Mouse (Mus musculus) neural tube, embryonic 10.5 days (tissue): ENCODE measurements at regions not wholly inside any gene's neighbourhood (a gene's known extent, or its start where the extent isn't known, plus 50 kb on each side); places are given as distances from the start of the nearest gene placed in this dataset.

Experiments
- DNase-seq: peaks from one replicate; pipeline ENCODE4 v3.0.0-alpha.2; 2017; ENCODE audit warnings: low spot score; ENCODE audit errors: extremely low spot score

GRCm38 (mm10) chr16:95057596-95057995 is 60.1 kb upstream of the Kcnj6 start:
- no peak for DNase-seq

DNA sequence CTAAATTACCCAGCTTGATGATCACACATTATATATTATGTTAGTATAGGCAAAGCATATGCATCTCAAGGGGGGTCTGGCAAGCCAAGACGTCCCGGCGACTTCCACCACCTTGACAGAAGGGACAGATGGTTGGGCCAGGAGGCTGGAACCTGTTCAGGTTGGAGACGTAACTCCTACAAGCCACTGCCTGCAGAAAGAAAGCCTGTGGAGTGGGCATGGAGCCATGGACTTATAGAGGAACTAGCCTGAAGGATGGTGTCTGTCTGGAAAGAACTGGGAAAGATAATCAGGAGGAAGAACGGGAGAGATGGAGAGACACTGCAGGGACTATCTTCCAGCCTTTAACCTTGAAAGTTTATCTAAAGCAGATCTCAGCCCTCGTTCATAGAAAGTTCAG is 66.9 kb upstream of the Kcnj6 start:
- DNase-seq = no peak

- no peak for DNase-seq
These were observed 69.2 kb upstream of the Kcnj6 start for GRCm38 (mm10) chr16:95066687-95067086.

GRCm38 (mm10) chr16:95092471-95093221 is 95.1 kb upstream of the Kcnj6 start:
- DNase-seq = no peak

GRCm38 (mm10) chr16:95093753-95094152 is 96.3 kb upstream of the Kcnj6 start:
- peak; percentile 67 for DNase-seq

DNA sequence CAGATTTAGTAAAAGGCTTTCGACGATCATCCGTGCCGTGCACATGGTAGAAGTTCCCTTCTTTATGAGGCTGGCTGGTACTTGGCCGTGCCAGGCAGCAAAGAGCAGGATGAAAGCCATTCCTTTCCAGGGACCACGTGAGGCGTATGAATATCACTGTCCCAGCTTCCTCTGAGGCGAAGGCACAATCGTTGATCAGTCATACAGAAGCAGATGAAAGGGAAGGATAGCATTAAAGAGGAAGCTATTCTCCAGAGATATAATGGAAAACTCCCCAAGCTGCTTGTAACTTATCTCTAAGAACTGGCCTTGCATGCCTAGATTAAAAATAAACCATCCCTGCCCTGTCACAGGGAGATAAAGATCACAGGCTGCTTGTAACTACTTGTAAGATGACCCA is 103.5 kb upstream of the Kcnj6 start:
- DNase-seq = no peak

GRCm38 (mm10) chr16:95117531-95117930 is 120.0 kb upstream of the Kcnj6 start:
- no peak for DNase-seq

- DNase-seq = no peak
These were observed 121.8 kb upstream of the Kcnj6 start for GRCm38 (mm10) chr16:95119293-95119692.

DNA sequence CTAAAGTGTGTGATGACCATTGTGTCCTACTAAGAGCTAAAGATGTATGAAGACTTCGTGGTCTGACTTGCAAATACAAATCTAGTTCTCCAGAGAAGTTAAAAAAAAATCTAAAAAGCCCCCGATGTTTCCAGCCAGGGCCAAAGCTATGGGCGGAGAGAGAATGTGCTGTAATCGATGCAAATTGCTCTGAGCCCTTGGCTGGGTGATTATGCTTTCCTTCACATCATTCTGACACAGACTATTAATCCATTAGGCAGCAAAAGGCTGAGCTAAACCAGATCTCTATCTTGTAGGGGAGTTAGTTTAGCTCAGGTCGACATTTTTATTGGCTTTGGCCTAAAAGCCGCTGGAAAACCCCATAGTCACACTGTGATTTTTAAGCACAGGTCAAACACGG is 124.5 kb upstream of the Kcnj6 start:
- DNase-seq = no peak

GRCm38 (mm10) chr16:95127616-95128015 is 129.7 kb upstream of the Kcnj15 start:
- no peak for DNase-seq

GRCm38 (mm10) chr16:95131815-95132214 is 125.5 kb upstream of the Kcnj15 start:
- no peak for DNase-seq

DNA sequence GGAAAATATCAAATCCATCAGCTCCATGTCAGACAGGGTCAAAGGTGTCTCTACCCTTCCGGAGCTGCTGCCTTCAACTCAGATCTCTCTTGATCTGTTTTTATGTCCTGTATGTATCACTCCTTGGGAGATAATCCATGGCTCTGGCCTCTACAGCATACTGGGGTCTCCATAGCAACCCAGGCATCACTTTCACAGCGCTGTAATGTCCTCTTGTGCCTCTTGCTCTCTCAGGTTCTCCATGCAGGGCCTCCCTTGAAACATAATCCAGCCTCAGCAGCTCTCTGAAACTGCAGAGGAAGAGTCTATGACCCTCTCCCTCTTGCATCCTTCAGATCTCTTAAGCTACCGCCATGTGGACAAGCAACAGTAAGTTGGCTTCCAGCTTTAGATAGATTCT is 118.5 kb upstream of the Kcnj15 start:
- DNase-seq = no peak

DNA sequence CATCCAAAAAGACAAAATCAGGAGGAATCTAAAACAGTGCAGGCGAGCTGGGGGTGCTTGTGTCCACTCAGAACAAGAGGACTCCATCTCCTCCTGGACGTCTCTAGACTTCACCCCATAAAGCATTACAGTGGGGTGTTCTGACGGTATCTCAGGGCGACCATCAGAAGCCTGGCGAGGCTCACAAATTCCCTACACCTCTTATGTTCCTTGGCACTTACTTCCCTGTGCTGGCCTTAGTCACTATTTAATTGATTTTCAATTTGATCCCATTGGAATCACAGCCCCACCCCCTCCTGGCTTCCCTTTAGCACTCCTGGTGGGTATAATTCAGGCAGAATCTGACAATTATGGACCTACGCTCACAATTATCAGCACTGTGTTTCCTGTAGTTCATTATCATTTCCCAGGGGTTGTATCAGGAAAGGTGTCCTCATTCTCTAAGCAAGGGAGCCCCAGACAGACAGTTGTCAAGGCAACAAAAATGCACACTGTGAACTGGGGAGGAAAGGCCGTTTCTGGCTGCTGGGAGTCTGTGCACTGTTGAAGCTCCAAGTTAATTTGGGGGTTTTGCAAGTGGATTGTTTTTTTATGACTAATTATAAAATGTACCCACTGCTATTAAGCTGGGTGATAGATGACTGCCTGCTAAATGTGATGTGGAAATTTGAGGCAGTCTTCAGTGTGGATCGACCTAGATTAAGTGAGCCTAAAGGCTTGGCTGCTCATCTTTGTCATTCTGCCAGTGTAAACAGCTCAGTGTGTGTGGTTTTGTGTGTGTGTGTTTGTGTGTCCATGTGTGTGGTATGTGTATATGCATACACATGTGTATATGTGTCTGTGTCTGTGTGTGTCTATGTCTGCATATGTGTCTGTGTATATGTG is 115.6 kb upstream of the Kcnj15 start:
- DNase-seq = no peak

DNA sequence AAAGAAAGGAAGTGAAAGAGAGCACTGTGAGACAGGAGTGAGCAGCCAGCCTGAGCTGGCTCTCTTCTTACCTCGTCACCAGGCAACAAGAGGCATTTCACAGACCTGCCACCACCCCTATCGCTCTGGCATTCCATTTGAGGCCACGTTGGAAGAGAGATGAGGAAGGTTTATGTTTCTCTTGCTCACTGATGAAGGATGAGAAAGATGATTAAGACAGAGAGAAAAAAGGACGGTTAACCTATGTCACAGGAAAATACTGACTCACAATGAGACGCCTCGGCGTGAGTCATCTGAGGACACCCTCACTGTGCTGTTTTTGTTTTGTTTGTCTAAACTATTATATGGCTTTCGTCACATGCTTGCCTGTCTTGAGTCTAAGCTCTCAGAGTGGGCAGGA is 106.9 kb upstream of the Kcnj15 start:
- no peak for DNase-seq

DNA sequence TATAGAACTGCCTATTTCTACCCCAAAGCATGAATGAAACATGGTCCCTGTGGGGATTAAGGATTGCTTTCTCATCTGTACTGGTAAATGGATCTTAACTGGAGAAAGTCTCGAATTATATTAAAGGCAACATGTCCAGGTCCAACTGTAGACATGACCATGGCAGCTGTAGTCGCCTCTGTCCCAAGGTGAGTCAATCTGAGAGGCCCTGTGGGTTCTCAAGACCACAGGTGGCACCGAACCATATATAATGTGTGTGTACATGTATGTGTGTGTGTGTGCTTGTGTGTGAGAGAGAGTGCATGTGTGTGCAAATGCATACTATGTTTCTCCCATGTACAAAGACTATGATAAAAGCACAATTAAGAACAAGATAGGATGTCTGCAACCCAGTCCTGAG is 105.9 kb upstream of the Kcnj15 start:
- no peak for DNase-seq

- no peak for DNase-seq
These were observed 105.4 kb upstream of the Kcnj15 start for GRCm38 (mm10) chr16:95151914-95152313.

GRCm38 (mm10) chr16:95152742-95153383 is 104.5 kb upstream of the Kcnj15 start:
- no peak for DNase-seq

DNA sequence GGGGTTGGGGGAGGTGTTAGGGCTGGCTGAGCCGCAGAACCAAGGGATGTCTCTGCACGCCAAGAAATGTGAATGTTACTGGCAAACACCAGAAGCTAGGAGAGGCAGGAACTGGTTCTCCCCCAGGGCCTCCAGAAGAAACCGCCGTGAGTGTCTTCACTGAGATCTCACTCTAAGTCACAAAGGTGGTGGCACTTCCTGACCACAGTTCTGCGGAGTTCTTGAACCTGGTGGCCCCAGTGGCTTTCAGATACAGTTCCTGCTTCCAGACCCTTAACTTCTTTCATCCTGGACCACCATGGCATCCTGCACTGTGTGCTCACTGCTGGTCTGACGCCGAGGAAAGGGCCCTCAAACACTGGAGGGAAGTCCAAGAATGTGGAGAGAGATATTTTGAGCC is 89.0 kb upstream of the Kcnj15 start:
- no peak for DNase-seq

DNA sequence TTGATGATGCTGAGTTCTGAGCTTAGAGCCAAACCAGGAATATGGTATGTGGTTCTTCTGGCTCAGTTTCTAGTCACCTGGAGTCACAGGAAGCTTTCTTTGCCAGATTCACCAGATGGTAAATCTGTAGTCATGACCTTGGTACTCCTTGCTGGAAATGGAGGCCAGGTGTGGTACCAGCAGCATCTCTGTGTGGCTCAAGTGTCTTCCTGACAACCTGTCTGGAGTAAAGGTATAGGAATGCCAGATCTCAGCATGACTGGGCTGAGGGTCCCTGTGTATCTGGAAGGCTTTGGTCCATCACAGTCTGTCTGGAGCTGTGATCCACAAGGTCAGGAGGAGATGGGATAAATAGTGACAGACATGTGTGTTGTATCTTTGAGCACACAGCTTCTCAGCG is 88.0 kb upstream of the Kcnj15 start:
- no peak for DNase-seq

DNA sequence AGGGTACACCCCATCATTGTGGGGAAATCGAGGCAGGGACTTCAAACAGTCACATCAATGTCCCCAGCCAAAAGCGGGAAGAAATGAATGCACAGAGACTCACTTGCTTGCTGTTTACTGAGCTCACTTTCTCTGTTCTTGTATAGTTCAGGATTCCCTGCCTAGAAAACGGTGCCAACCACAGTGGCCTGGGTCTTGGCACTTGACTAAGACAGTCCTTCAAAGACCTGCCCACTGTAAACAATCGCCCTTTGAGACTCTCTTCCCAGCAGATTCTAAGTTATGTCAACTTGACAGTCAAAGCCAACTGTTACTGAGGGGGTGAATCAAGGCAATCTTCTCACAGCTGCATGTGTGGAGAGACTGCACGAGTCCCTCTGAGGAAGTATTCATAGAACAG is 76.8 kb upstream of the Kcnj15 start:
- DNase-seq = no peak

GRCm38 (mm10) chr16:95185341-95185740 is 72.0 kb upstream of the Kcnj15 start:
- DNase-seq = no peak

DNA sequence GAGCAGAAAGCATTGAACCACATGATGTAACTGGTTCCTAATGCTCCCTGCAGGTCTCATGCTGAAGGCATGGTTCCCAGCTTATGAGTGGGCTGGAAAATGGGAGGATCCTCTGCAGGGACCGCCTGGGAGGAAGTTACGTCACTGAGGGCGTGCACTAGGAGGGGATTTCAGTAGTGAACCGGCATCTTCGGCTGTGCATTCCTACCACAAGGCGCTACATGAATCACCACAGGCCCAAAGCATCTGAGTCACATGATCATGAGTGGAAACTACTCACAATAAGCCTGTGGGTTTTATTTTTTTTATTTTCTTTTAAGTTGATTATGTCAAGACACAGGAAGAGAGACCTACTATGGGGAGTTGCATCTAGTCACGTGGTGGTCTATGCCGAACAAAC is 68.2 kb upstream of the Kcnj15 start:
- no peak for DNase-seq
